13 mouse cellular contexts compared by ENCODE assay signal in the genomic region with DNA sequence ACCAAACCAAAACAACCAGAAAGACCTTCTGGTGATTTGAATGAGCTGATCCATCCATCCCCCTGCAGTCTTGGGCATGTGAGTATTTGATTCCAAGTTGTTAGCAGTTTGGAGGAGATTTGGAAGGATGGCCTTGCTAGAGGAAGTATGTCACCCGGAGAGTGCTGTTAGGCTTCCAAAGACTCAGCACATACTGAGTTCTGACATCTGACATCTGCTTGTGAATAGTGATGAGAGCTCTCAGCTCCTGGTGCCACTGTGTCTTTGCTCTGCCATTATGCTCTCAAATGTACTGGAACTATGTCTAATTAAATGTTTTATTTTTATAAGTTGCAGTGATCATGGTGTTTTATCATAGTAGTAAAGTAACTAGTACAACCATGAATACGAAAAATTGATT.
"Had no signal": no experiment of that assay in that cellular context is flagged by ENCODE, and none has a peak within 500 bp of the region (broad histone marks: within the 10 kb centered on the region; RNA-seq: fewer than 3 reads in every experiment).

No protein-coding gene starts in this region.

- H3K27ac ChIP-seq: layer of hippocampus, adult 2 months; limb, embryonic 12.5 days; liver, embryonic 13.5 days; midbrain, embryonic 10.5 days; neural tube, embryonic 12.5 days; stomach, postnatal 0 days had no signal

- H3K27me3 ChIP-seq: limb, embryonic 12.5 days; liver, embryonic 13.5 days; neural tube, embryonic 12.5 days had no signal

- H3K4me1 ChIP-seq: limb, embryonic 12.5 days; liver, embryonic 13.5 days; midbrain, embryonic 10.5 days; neural tube, embryonic 12.5 days had no signal

- H3K9ac ChIP-seq: limb, embryonic 12.5 days; liver, embryonic 13.5 days; liver, postnatal 0 days; neural tube, embryonic 12.5 days had no signal

- H3K4me2 ChIP-seq: limb, embryonic 12.5 days; liver, embryonic 13.5 days; neural tube, embryonic 12.5 days had no signal

- H3K4me3 ChIP-seq: layer of hippocampus, adult 2 months; limb, embryonic 12.5 days; liver, embryonic 13.5 days; midbrain, embryonic 10.5 days; neural tube, embryonic 12.5 days had no signal

- H3K9me3 ChIP-seq: limb, embryonic 12.5 days; liver, embryonic 13.5 days; midbrain, embryonic 10.5 days; neural tube, embryonic 12.5 days had no signal

- H3K36me3 ChIP-seq: limb, embryonic 12.5 days; liver, embryonic 13.5 days; midbrain, embryonic 10.5 days; neural tube, embryonic 12.5 days had no signal

- DNase-seq: kidney, postnatal 10 days; liver; liver, embryonic 13.5 days; liver, postnatal 0 days; lung, postnatal 4 days; midbrain, embryonic 14.5 days; thymus, postnatal 4 days had no signal

- ATAC-seq: liver, postnatal 0 days; lung, postnatal 0 days had no signal
